Mouse (Mus musculus): ENCODE measurements around the gene Lrr1. TPM values are rescaled to one million over a fixed set of nuclear protein-coding genes. Genes with fewer than 3 reads are reported as not detected.

The Lrr1 gene
- polyA plus RNA-seq, 1 experiment = 6.5 TPM

GRCm38 (mm10) chr12:69167656-69168460 is 756 bp upstream of the Lrr1 start:
- H3K4me1 ChIP-seq (replicated peaks; ENCODE audit: control insufficient read depth, insufficient read depth, low read length) = peaks cover 5% of the 10 kb centered on the region; the same call in 1 of the 2 replicates
- no peaks in the 10 kb centered on the region for H3K27me3 ChIP-seq (ENCODE audit: control insufficient read depth, insufficient read depth, low read length)
- no peak for DNase-seq
- peak overlapping the region; percentile 56 for H3K4me3 ChIP-seq (ENCODE audit: control insufficient read depth, insufficient read depth, low read length)
- no peaks in the 10 kb centered on the region for H3K36me3 ChIP-seq (ENCODE audit: control insufficient read depth, insufficient read depth, low read length)
- 12% methylated on average over 18 of the region's 18 CpGs for WGBS
- no peak for TF ChIP-seq CTCF (IDR thresholded peaks at IDR 0.05; ENCODE audit: borderline replicate concordance, control insufficient read depth, extremely low read depth, insufficient read depth, low read length, poor library complexity)
- TF ChIP-seq POLR2A (IDR thresholded peaks at IDR 0.05; ENCODE audit: control insufficient read depth, extremely low read depth, insufficient read depth, low read length, poor library complexity) = no peak
- H3K27ac ChIP-seq (ENCODE audit: control insufficient read depth, insufficient read depth, low read length) = no peak overlapping the region

- 99% methylated on average over 2 of the region's 2 CpGs for WGBS
- no peak overlapping the region for H3K27ac ChIP-seq (ENCODE audit: control insufficient read depth, insufficient read depth, low read length)
- H3K4me3 ChIP-seq (ENCODE audit: control insufficient read depth, insufficient read depth, low read length) = no peak overlapping the region
- H3K36me3 ChIP-seq (ENCODE audit: control insufficient read depth, insufficient read depth, low read length) = 0 out of 2 replicates have a peak, but pooled peaks cover 6% of the 10 kb centered on the region
- peaks cover 5% of the 10 kb centered on the region; the same call in 1 of the 2 replicates for H3K4me1 ChIP-seq (replicated peaks; ENCODE audit: control insufficient read depth, insufficient read depth, low read length)
- H3K27me3 ChIP-seq (ENCODE audit: control insufficient read depth, insufficient read depth, low read length) = no peaks in the 10 kb centered on the region
- DNase-seq = no peak
- TF ChIP-seq POLR2A (IDR thresholded peaks at IDR 0.05; ENCODE audit: control insufficient read depth, extremely low read depth, insufficient read depth, low read length, poor library complexity) (no peak), CTCF (IDR thresholded peaks at IDR 0.05; ENCODE audit: borderline replicate concordance, control insufficient read depth, extremely low read depth, insufficient read depth, low read length, poor library complexity) (no peak)
Observed at GRCm38 (mm10) chr12:69171307-69171706, 2.7 kb downstream of the Lrr1 start.

GRCm38 (mm10) chr12:69175975-69176374 is 7.4 kb downstream of the Lrr1 start:
- 98% methylated on average over 3 of the region's 3 CpGs for WGBS
- no peaks in the 10 kb centered on the region for H3K4me1 ChIP-seq (replicated peaks; ENCODE audit: control insufficient read depth, insufficient read depth, low read length)
- 0 out of 2 replicates have a peak, but pooled peaks cover 6% of the 10 kb centered on the region for H3K36me3 ChIP-seq (ENCODE audit: control insufficient read depth, insufficient read depth, low read length)
- H3K4me3 ChIP-seq (ENCODE audit: control insufficient read depth, insufficient read depth, low read length) = no peak overlapping the region
- TF ChIP-seq POLR2A (IDR thresholded peaks at IDR 0.05; ENCODE audit: control insufficient read depth, extremely low read depth, insufficient read depth, low read length, poor library complexity) = no peak
- TF ChIP-seq CTCF (IDR thresholded peaks at IDR 0.05; ENCODE audit: borderline replicate concordance, control insufficient read depth, extremely low read depth, insufficient read depth, low read length, poor library complexity) = no peak
- no peak for DNase-seq
- H3K27ac ChIP-seq (ENCODE audit: control insufficient read depth, insufficient read depth, low read length) = no peak overlapping the region
- H3K27me3 ChIP-seq (ENCODE audit: control insufficient read depth, insufficient read depth, low read length) = no peaks in the 10 kb centered on the region

- no peaks in the 10 kb centered on the region for H3K27me3 ChIP-seq (ENCODE audit: control insufficient read depth, insufficient read depth, low read length)
- 89% methylated on average over 3 of the region's 3 CpGs for WGBS
- peaks cover 9% of the 10 kb centered on the region for H3K36me3 ChIP-seq (ENCODE audit: control insufficient read depth, insufficient read depth, low read length)
Observed at GRCm38 (mm10) chr12:69177526-69177925, 8.9 kb downstream of the Lrr1 start.

GRCm38 (mm10) chr12:69179371-69179770 is 10.8 kb downstream of the Lrr1 start:
- TF ChIP-seq CTCF (IDR thresholded peaks at IDR 0.05; ENCODE audit: borderline replicate concordance, control insufficient read depth, extremely low read depth, insufficient read depth, low read length, poor library complexity) (no peak), POLR2A (IDR thresholded peaks at IDR 0.05; ENCODE audit: control insufficient read depth, extremely low read depth, insufficient read depth, low read length, poor library complexity) (no peak)
- DNase-seq = no peak
- peaks cover 4% of the 10 kb centered on the region; the same call in 1 of the 2 replicates for H3K4me1 ChIP-seq (replicated peaks; ENCODE audit: control insufficient read depth, insufficient read depth, low read length)
- H3K36me3 ChIP-seq (ENCODE audit: control insufficient read depth, insufficient read depth, low read length) = peaks cover 9% of the 10 kb centered on the region
- WGBS = 95% methylated on average over 12 of the region's 12 CpGs
- no peak overlapping the region for H3K27ac ChIP-seq (ENCODE audit: control insufficient read depth, insufficient read depth, low read length)
- H3K4me3 ChIP-seq (ENCODE audit: control insufficient read depth, insufficient read depth, low read length) = no peak overlapping the region
- H3K27me3 ChIP-seq (ENCODE audit: control insufficient read depth, insufficient read depth, low read length) = no peaks in the 10 kb centered on the region

More at GRCm38 (mm10) chr12:69177526-69177925, 8.9 kb downstream of the Lrr1 start:
- H3K4me3 ChIP-seq (ENCODE audit: control insufficient read depth, insufficient read depth, low read length) = no peak overlapping the region
- TF ChIP-seq CTCF (IDR thresholded peaks at IDR 0.05; ENCODE audit: borderline replicate concordance, control insufficient read depth, extremely low read depth, insufficient read depth, low read length, poor library complexity) = no peak
- TF ChIP-seq POLR2A (IDR thresholded peaks at IDR 0.05; ENCODE audit: control insufficient read depth, extremely low read depth, insufficient read depth, low read length, poor library complexity) = no peak
- no peak overlapping the region for H3K27ac ChIP-seq (ENCODE audit: control insufficient read depth, insufficient read depth, low read length)
- H3K4me1 ChIP-seq (replicated peaks; ENCODE audit: control insufficient read depth, insufficient read depth, low read length) = no peaks in the 10 kb centered on the region
- no peak for DNase-seq

- 95% methylated on average over 4 of the region's 4 CpGs for WGBS
- DNase-seq = no peak
Observed at GRCm38 (mm10) chr12:69181800-69182199, 13.2 kb downstream of the Lrr1 start.

More at GRCm38 (mm10) chr12:69181800-69182199, 13.2 kb downstream of the Lrr1 start:
- Histone ChIP-seq H3K4me3 (ENCODE audit: control insufficient read depth, insufficient read depth, low read length) (no peak overlapping the region), H3K36me3 (ENCODE audit: control insufficient read depth, insufficient read depth, low read length) (peaks cover 4% of the 10 kb centered on the region), H3K27ac (ENCODE audit: control insufficient read depth, insufficient read depth, low read length) (no peak overlapping the region), H3K27me3 (ENCODE audit: control insufficient read depth, insufficient read depth, low read length) (no peaks in the 10 kb centered on the region), H3K4me1 (replicated peaks; ENCODE audit: control insufficient read depth, insufficient read depth, low read length) (peaks cover 10% of the 10 kb centered on the region; the same call in 1 of the 2 replicates)
- TF ChIP-seq POLR2A (IDR thresholded peaks at IDR 0.05; ENCODE audit: control insufficient read depth, extremely low read depth, insufficient read depth, low read length, poor library complexity) (no peak), CTCF (IDR thresholded peaks at IDR 0.05; ENCODE audit: borderline replicate concordance, control insufficient read depth, extremely low read depth, insufficient read depth, low read length, poor library complexity) (no peak)

All from thymus, adult 2 months (tissue).